Comparison of ENCODE assay signal across 8 mouse cellular contexts in the genomic region with DNA sequence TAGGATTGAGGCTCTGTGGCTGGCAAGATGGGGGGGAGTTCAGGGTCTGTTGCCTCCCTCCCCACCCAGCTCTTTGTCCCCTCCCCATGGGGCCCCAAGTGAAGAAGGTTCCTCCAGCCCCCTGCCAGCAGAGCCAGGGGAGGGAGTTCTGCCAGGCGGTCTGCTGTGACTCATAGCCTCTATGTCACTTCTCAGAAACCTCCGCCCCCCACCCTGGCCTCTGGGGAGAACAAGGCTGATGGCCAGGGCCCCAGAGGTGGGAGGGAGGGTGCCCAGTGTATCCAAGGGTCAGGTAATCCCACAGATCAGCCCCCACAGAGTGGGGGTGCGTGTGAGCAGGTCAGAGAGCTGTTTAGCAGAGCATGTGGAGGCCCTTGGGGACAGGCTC. TPM values are rescaled to one million over a fixed set of nuclear protein-coding genes. Genes with fewer than 3 reads are reported as not detected.
A peak's percentile ranks its signal among the peaks of the same experiment; 100 is the strongest.
DNase-seq lines count a peak whose midpoint lies in the region; ATAC-seq and TF ChIP-seq lines count a peak whose summit lies in the region.

No protein-coding gene starts in this region.

- TF ChIP-seq EP300 in heart, adult 2 months (IDR thresholded peaks at IDR 0.05; ENCODE audit: insufficient read depth, low read depth, low read length) = no peak

- no peaks in the 10 kb centered on the region for H3K9me3 ChIP-seq in lung, embryonic 14.5 days (ENCODE audit: low read depth, low read length)
- H3K9me3 ChIP-seq in kidney, embryonic 14.5 days (ENCODE audit: control insufficient read depth, low read length) = no peaks in the 10 kb centered on the region

- DNase-seq in lung, embryonic 14.5 days = no peak
- DNase-seq in lung, postnatal 25 days (ENCODE audit: low spot score) = no peak
- peak; percentile 90 for DNase-seq in Patski (ENCODE audit: low read depth, low spot score)
- peak; percentile 67 to 69 for DNase-seq in heart, adult 2 months
- no peak for DNase-seq in right cerebral cortex, postnatal 25 days
- no peak for DNase-seq in ovary, postnatal 10 days (ENCODE audit: low spot score)

- peak overlapping the region; percentile 100 for H3K4me2 ChIP-seq in lung, embryonic 14.5 days
- H3K4me2 ChIP-seq in kidney, embryonic 14.5 days (replicated peaks; ENCODE audit: low read depth, low read length) = peak overlapping the region; percentile 87

- ATAC-seq in lung, embryonic 14.5 days (ENCODE audit: insufficient read depth) = no peak
- ATAC-seq in Patski = peak; percentile 14
- ATAC-seq in kidney, embryonic 14.5 days (ENCODE audit: low FRiP score, low TSS enrichment) = no peak

- peak overlapping the region; percentile 100 for H3K27ac ChIP-seq in lung, embryonic 14.5 days (ENCODE audit: low read depth)
- H3K27ac ChIP-seq in heart, adult 2 months = peak overlapping the region; percentile 93
- H3K27ac ChIP-seq in kidney, embryonic 14.5 days (ENCODE audit: low read depth, low read length) = peak overlapping the region; percentile 99
- H3K27ac ChIP-seq in macrophage = peak overlapping the region; percentile 92

- in situ Hi-C loops in Patski (cut with MboI; ENCODE audit: low pct_unique_long_range_greater_than_20kb) = no loop called here

- no peak for TF ChIP-seq POLR2A in heart, adult 2 months (IDR thresholded peaks at IDR 0.05; ENCODE audit: insufficient read depth, low read depth, low read length)

- TF ChIP-seq CTCF in lung, embryonic 14.5 days (IDR thresholded peaks at IDR 0.05; ENCODE audit: low read depth) = no peak
- no peak for TF ChIP-seq CTCF in Patski (IDR thresholded peaks at IDR 0.05)
- TF ChIP-seq CTCF in heart, adult 2 months (IDR thresholded peaks at IDR 0.05) = no peak

- peaks cover 2% of the 10 kb centered on the region; the same call in 1 of the 2 replicates for H3K79me2 ChIP-seq in heart, adult 2 months (replicated peaks; ENCODE audit: control insufficient read depth, insufficient read depth, low read length)
- H3K79me2 ChIP-seq in macrophage (ENCODE audit: inconsistent target) = peaks cover 75% of the 10 kb centered on the region

- peak overlapping the region; percentile 99 for H3K4me3 ChIP-seq in lung, embryonic 14.5 days (ENCODE audit: low read depth, low read length)
- H3K4me3 ChIP-seq in heart, adult 2 months = peak overlapping the region; percentile 66; the same call in 1 of the 2 replicates
- peak overlapping the region; percentile 97 for H3K4me3 ChIP-seq in kidney, embryonic 14.5 days (ENCODE audit: low read length)
- H3K4me3 ChIP-seq in macrophage (ENCODE audit: inconsistent target) = no peak overlapping the region; the same call in 1 of the 2 replicates

- intact Hi-C loops in heart, adult 2 months (cut with DNase I) = no loop called here

- H3K9ac ChIP-seq in lung, embryonic 14.5 days = peak overlapping the region; percentile 99
- H3K9ac ChIP-seq in heart, adult 2 months (ENCODE audit: low read depth, low read length) = peak overlapping the region; percentile 82
- peak overlapping the region; percentile 99; the same call in 1 of the 2 replicates for H3K9ac ChIP-seq in kidney, embryonic 14.5 days (ENCODE audit: low read depth, low read length)

- peaks cover 18% of the 10 kb centered on the region for H3K4me1 ChIP-seq in lung, embryonic 14.5 days (ENCODE audit: insufficient read depth)
- peaks cover 17% of the 10 kb centered on the region for H3K4me1 ChIP-seq in heart, adult 2 months (ENCODE audit: control insufficient read depth, insufficient read depth, low read length)
- H3K4me1 ChIP-seq in kidney, embryonic 14.5 days (ENCODE audit: control insufficient read depth, insufficient read depth, low read length) = peaks cover 56% of the 10 kb centered on the region

- CTCF ChIA-PET in Patski (lab: Charles Lee) = interaction anchor here (0.9 to 7.0 kb wide), 2 partner anchors 9 to 12 kb away, joined by 3 to 69 read pairs; a partner anchor contains a TSS

- 16% methylated on average over 3 of the region's 3 CpGs for WGBS in lung, embryonic 14.5 days
- WGBS in heart, adult 2 months = 16% methylated on average over 3 of the region's 3 CpGs
- 17% methylated on average over 3 of the region's 3 CpGs for WGBS in kidney, embryonic 14.5 days
- WGBS in macrophage (ENCODE audit: missing documents) = 48% methylated on average over 3 of the region's 3 CpGs

- POLR2A ChIA-PET in Patski (lab: Charles Lee) = interaction anchor here (0.8 to 15.5 kb wide), 3 partner anchors 10 to 225 kb away, joined by 3 to 191 read pairs (median 3); a partner anchor contains a TSS

- no peaks in the 10 kb centered on the region for H3K27me3 ChIP-seq in lung, embryonic 14.5 days (ENCODE audit: insufficient read depth, low read length)
- no peaks in the 10 kb centered on the region for H3K27me3 ChIP-seq in Patski
- no peaks in the 10 kb centered on the region for H3K27me3 ChIP-seq in heart, adult 2 months (ENCODE audit: control insufficient read depth, insufficient read depth, low read length)
- no peaks in the 10 kb centered on the region for H3K27me3 ChIP-seq in kidney, embryonic 14.5 days (ENCODE audit: control insufficient read depth, insufficient read depth, low read length)

- H3K36me3 ChIP-seq in lung, embryonic 14.5 days (ENCODE audit: insufficient read depth) = peaks cover 79% of the 10 kb centered on the region
- H3K36me3 ChIP-seq in heart, adult 2 months (ENCODE audit: control insufficient read depth, insufficient read depth, low read length) = peaks cover 32% of the 10 kb centered on the region
- peaks cover 66% of the 10 kb centered on the region for H3K36me3 ChIP-seq in kidney, embryonic 14.5 days (ENCODE audit: control insufficient read depth, insufficient read depth, low read length)
- H3K36me3 ChIP-seq in macrophage (ENCODE audit: inconsistent target) = peaks cover 37% of the 10 kb centered on the region

RNA-seq across cellular contexts. Expression of a gene that starts 4.8 kb away (rescaled TPM):
- 32.6 and 34.2 TPM in 2 replicates for polyA plus RNA-seq in lung, embryonic 14.5 days (2014; fragmentation: Nextera tagmentation; extraction: Ambion mirVana)
- polyA plus RNA-seq in Patski (2021) (116 TPM), macrophage (2018) (16.3 to 36.3 TPM (median 20.3 TPM) in 3 replicates)
- total RNA-seq in heart, adult 2 months (2021) = 100 to 1,000 TPM in 1 of 2 experiments, 10 to 100 TPM in 1; 96.2 to 102 TPM
- polyA plus RNA-seq in heart, adult 2 months (2012; rRNA removed) = 50.1 and 74.5 TPM in 2 replicates
- polyA plus RNA-seq in kidney, embryonic 14.5 days (2014; fragmentation: Nextera tagmentation; extraction: Ambion mirVana) = 42.3 and 46.2 TPM in 2 replicates
- total RNA-seq in macrophage (2018; cell fraction: chromatin; rRNA removed) = 100 to 1,000 TPM in 2 of 26 experiments, 10 to 100 TPM in 24; 13.9 to 126 (median 56.5) TPM
- total RNA-seq in macrophage (2018; cell fraction: cytosol; rRNA removed) = 10 to 100 TPM; 20.5 to 44.1 (median 32.8) TPM
- 100 to 1,000 TPM in 2 of 26 experiments, 10 to 100 TPM in 24; 20.4 to 111 (median 44.0) TPM for total RNA-seq in macrophage (2018; cell fraction: nucleus; rRNA removed)

RNA-seq across cellular contexts. Expression of a gene that starts 12.2 kb away (rescaled TPM):
- polyA plus RNA-seq in lung, embryonic 14.5 days (2014; fragmentation: Nextera tagmentation; extraction: Ambion mirVana) = 3.8 and 5.5 TPM in 2 replicates
- 30.0 TPM for polyA plus RNA-seq in Patski (2021)
- 1 to 10 TPM; 3.9 to 4.9 TPM for total RNA-seq in heart, adult 2 months (2021)
- 3.0 and 4.3 TPM in 2 replicates for polyA plus RNA-seq in heart, adult 2 months (2012; rRNA removed)
- 8.1 and 8.4 TPM in 2 replicates for polyA plus RNA-seq in kidney, embryonic 14.5 days (2014; fragmentation: Nextera tagmentation; extraction: Ambion mirVana)
- total RNA-seq in macrophage (2018; cell fraction: chromatin; rRNA removed) = 10 to 100 TPM in 3 of 26 experiments, 1 to 10 TPM in 22, under 1 TPM in 1; 0.58 to 13.3 (median 5.5) TPM
- total RNA-seq in macrophage (2018; cell fraction: cytosol; rRNA removed) = 1 to 10 TPM in 22 of 26 experiments, under 1 TPM in 4; 0.79 to 3.8 (median 1.7) TPM
- 10 to 100 TPM in 3 of 26 experiments, 1 to 10 TPM in 23; 2.2 to 12.1 (median 4.5) TPM for total RNA-seq in macrophage (2018; cell fraction: nucleus; rRNA removed)
- polyA plus RNA-seq in macrophage (2018) = 1.9 to 3.0 TPM (median 2.4 TPM) in 3 replicates

RNA-seq across cellular contexts. Expression of a gene that starts 12.9 kb away (rescaled TPM):
- 71.8 and 71.9 TPM in 2 replicates for polyA plus RNA-seq in lung, embryonic 14.5 days (2014; fragmentation: Nextera tagmentation; extraction: Ambion mirVana)
- polyA plus RNA-seq in Patski (2021) (62.1 TPM), macrophage (2018) (17.6 to 31.0 TPM (median 19.0 TPM) in 3 replicates)
- 10 to 100 TPM; 34.2 to 43.2 TPM for total RNA-seq in heart, adult 2 months (2021)
- polyA plus RNA-seq in heart, adult 2 months (2012; rRNA removed) = 62.5 and 85.8 TPM in 2 replicates
- 80.0 and 104 TPM in 2 replicates for polyA plus RNA-seq in kidney, embryonic 14.5 days (2014; fragmentation: Nextera tagmentation; extraction: Ambion mirVana)
- total RNA-seq in macrophage (2018; cell fraction: chromatin; rRNA removed) = 100 to 1,000 TPM in 11 of 26 experiments, 10 to 100 TPM in 15; 17.6 to 198 (median 86.7) TPM
- 10 to 100 TPM; 10.1 to 24.5 (median 16.7) TPM for total RNA-seq in macrophage (2018; cell fraction: cytosol; rRNA removed)
- total RNA-seq in macrophage (2018; cell fraction: nucleus; rRNA removed) = 10 to 100 TPM; 11.8 to 97.1 (median 35.2) TPM

RNA-seq across cellular contexts. Expression of a gene that starts 14.4 kb away (rescaled TPM):
- 493 and 529 TPM in 2 replicates for polyA plus RNA-seq in lung, embryonic 14.5 days (2014; fragmentation: Nextera tagmentation; extraction: Ambion mirVana)
- 475 TPM for polyA plus RNA-seq in Patski (2021)
- 1,000 to 10,000 TPM; 1,015 to 1,150 TPM for total RNA-seq in heart, adult 2 months (2021)
- polyA plus RNA-seq in heart, adult 2 months (2012; rRNA removed) = 1,139 and 1,938 TPM in 2 replicates
- 519 and 582 TPM in 2 replicates for polyA plus RNA-seq in kidney, embryonic 14.5 days (2014; fragmentation: Nextera tagmentation; extraction: Ambion mirVana)
- 10 to 100 TPM in 16 of 26 experiments, 1 to 10 TPM in 10; 3.8 to 43.6 (median 11.7) TPM for total RNA-seq in macrophage (2018; cell fraction: chromatin; rRNA removed)
- 100 to 1,000 TPM; 148 to 224 (median 185) TPM for total RNA-seq in macrophage (2018; cell fraction: cytosol; rRNA removed)
- 10 to 100 TPM; 18.0 to 57.5 (median 33.5) TPM for total RNA-seq in macrophage (2018; cell fraction: nucleus; rRNA removed)
- 68.4 to 213 TPM (median 169 TPM) in 3 replicates for polyA plus RNA-seq in macrophage (2018)

RNA-seq across cellular contexts. Expression of a gene that starts 19.9 kb away (rescaled TPM):
- polyA plus RNA-seq in lung, embryonic 14.5 days (2014; fragmentation: Nextera tagmentation; extraction: Ambion mirVana) = 8.3 and 9.7 TPM in 2 replicates
- polyA plus RNA-seq in Patski (2021) (7.9 TPM), macrophage (2018) (4.4 to 19.3 TPM (median 13.3 TPM) in 3 replicates)
- total RNA-seq in heart, adult 2 months (2021) = 1 to 10 TPM; 5.9 to 6.0 TPM
- 5.6 and 6.3 TPM in 2 replicates for polyA plus RNA-seq in heart, adult 2 months (2012; rRNA removed)
- 10.3 and 12.1 TPM in 2 replicates for polyA plus RNA-seq in kidney, embryonic 14.5 days (2014; fragmentation: Nextera tagmentation; extraction: Ambion mirVana)
- total RNA-seq in macrophage (2018; cell fraction: chromatin; rRNA removed) = 1 to 10 TPM in 18 of 26 experiments, not detected in 8; 1.4 to 4.6 (median 2.1) TPM
- 10 to 100 TPM; 11.6 to 18.9 (median 13.6) TPM for total RNA-seq in macrophage (2018; cell fraction: cytosol; rRNA removed)
- total RNA-seq in macrophage (2018; cell fraction: nucleus; rRNA removed) = 1 to 10 TPM in 25 of 26 experiments, not detected in 1; 2.4 to 8.5 (median 4.7) TPM

Comparison
In these comparisons a context has a peak if more than half of its experiments do, and no peak if none do; other contexts are left out.
1. DNase-seq: peak in Patski (single experiment) and heart, adult 2 months (2 of 2); none in lung, embryonic 14.5 days (single experiment), lung, postnatal 25 days (single experiment), right cerebral cortex, postnatal 25 days (single experiment) and ovary, postnatal 10 days (single experiment).
2. Peak in every context shown above with its lines, with median percentiles within 50 percentile points of each other: H3K27ac ChIP-seq and H3K9ac ChIP-seq.